Mouse (Mus musculus): ENCODE data around the gene Zc3h12d. TPM values are rescaled to one million over a fixed set of nuclear protein-coding genes. Genes with fewer than 3 reads are reported as not detected.

Zc3h12d gene
- total and polyA plus RNA-seq, 2 experiments from 2014 or later, result 0.16 to 0.20 TPM

- H3K4me1 ChIP-seq (ENCODE audit: insufficient read depth, low read length), result no peaks in the 10 kb centered on the region
- no peak for ATAC-seq (ENCODE audit: low FRiP score)
- no peaks in the 10 kb centered on the region for H3K9me3 ChIP-seq (ENCODE audit: low read length)
- H3K4me3 ChIP-seq (ENCODE audit: low read depth, low read length), result no peak overlapping the region
- no peak overlapping the region for H3K9ac ChIP-seq (replicated peaks; ENCODE audit: low read length, poor library complexity, severe bottlenecking)
- no peaks in the 10 kb centered on the region for H3K27me3 ChIP-seq (ENCODE audit: insufficient read depth, low read length)
- no peak overlapping the region for H3K4me2 ChIP-seq (ENCODE audit: low read depth, low read length, poor library complexity, severe bottlenecking)
- no peak overlapping the region for H3K27ac ChIP-seq (ENCODE audit: low read depth, low read length)
- DNase-seq (ENCODE audit: low spot score), result no peak
- no peak for TF ChIP-seq CTCF (IDR thresholded peaks at IDR 0.05)
- peaks cover 56% of the 10 kb centered on the region for H3K36me3 ChIP-seq (ENCODE audit: insufficient read depth, low read length)
- WGBS, result 95% methylated on average over 2 of the region's 2 CpGs
These were observed 29.6 kb upstream of the Zc3h12d start for GRCm38 (mm10) chr10:7802519-7803140.

GRCm38 (mm10) chr10:7809937-7810336, 22.3 kb upstream of the Zc3h12d start:
- Histone ChIP-seq H3K4me3 (ENCODE audit: low read depth, low read length) (no peak overlapping the region), H3K9ac (replicated peaks; ENCODE audit: low read length, poor library complexity, severe bottlenecking) (no peak overlapping the region), H3K36me3 (ENCODE audit: insufficient read depth, low read length) (peaks cover 38% of the 10 kb centered on the region), H3K4me2 (ENCODE audit: low read depth, low read length, poor library complexity, severe bottlenecking) (no peak overlapping the region), H3K27ac (ENCODE audit: low read depth, low read length) (no peak overlapping the region), H3K9me3 (ENCODE audit: low read length) (no peaks in the 10 kb centered on the region), H3K27me3 (ENCODE audit: insufficient read depth, low read length) (no peaks in the 10 kb centered on the region), H3K4me1 (ENCODE audit: insufficient read depth, low read length) (no peaks in the 10 kb centered on the region)
- ATAC-seq (ENCODE audit: low FRiP score), result no peak
- peak; percentile 84 for TF ChIP-seq CTCF (IDR thresholded peaks at IDR 0.05)
- DNase-seq (ENCODE audit: low spot score), result peak; percentile 70
- 43% methylated on average over 2 of the region's 2 CpGs for WGBS

GRCm38 (mm10) chr10:7816476-7816875, 15.8 kb upstream of the Zc3h12d start:
- DNase-seq (ENCODE audit: low spot score) (no peak), ATAC-seq (ENCODE audit: low FRiP score) (no peak)
- Histone ChIP-seq H3K9ac (replicated peaks; ENCODE audit: low read length, poor library complexity, severe bottlenecking) (no peak overlapping the region), H3K4me2 (ENCODE audit: low read depth, low read length, poor library complexity, severe bottlenecking) (no peak overlapping the region), H3K4me3 (ENCODE audit: low read depth, low read length) (no peak overlapping the region), H3K36me3 (ENCODE audit: insufficient read depth, low read length) (peaks cover 32% of the 10 kb centered on the region), H3K27ac (ENCODE audit: low read depth, low read length) (no peak overlapping the region), H3K27me3 (ENCODE audit: insufficient read depth, low read length) (no peaks in the 10 kb centered on the region), H3K4me1 (ENCODE audit: insufficient read depth, low read length) (no peaks in the 10 kb centered on the region), H3K9me3 (ENCODE audit: low read length) (no peaks in the 10 kb centered on the region)
- no peak for TF ChIP-seq CTCF (IDR thresholded peaks at IDR 0.05)
- WGBS, result 94% methylated on average over 2 of the region's 2 CpGs

GRCm38 (mm10) chr10:7818676-7819075, 13.6 kb upstream of the Zc3h12d start:
- Histone ChIP-seq H3K27me3 (ENCODE audit: insufficient read depth, low read length) (no peaks in the 10 kb centered on the region), H3K9ac (replicated peaks; ENCODE audit: low read length, poor library complexity, severe bottlenecking) (no peak overlapping the region), H3K4me1 (ENCODE audit: insufficient read depth, low read length) (no peaks in the 10 kb centered on the region), H3K4me2 (ENCODE audit: low read depth, low read length, poor library complexity, severe bottlenecking) (no peak overlapping the region), H3K9me3 (ENCODE audit: low read length) (no peaks in the 10 kb centered on the region), H3K27ac (ENCODE audit: low read depth, low read length) (no peak overlapping the region), H3K36me3 (ENCODE audit: insufficient read depth, low read length) (peaks cover 33% of the 10 kb centered on the region), H3K4me3 (ENCODE audit: low read depth, low read length) (no peak overlapping the region)
- DNase-seq (ENCODE audit: low spot score) (no peak), ATAC-seq (ENCODE audit: low FRiP score) (no peak)
- 94% methylated on average over 4 of the region's 4 CpGs for WGBS
- TF ChIP-seq CTCF (IDR thresholded peaks at IDR 0.05), result no peak

- no peaks in the 10 kb centered on the region for H3K4me1 ChIP-seq (ENCODE audit: insufficient read depth, low read length)
These were observed 13.1 kb upstream of the Zc3h12d start for GRCm38 (mm10) chr10:7819156-7819555.

GRCm38 (mm10) chr10:7819603-7820002, 12.7 kb upstream of the Zc3h12d start:
- Histone ChIP-seq H3K27me3 (ENCODE audit: insufficient read depth, low read length) (no peaks in the 10 kb centered on the region), H3K9me3 (ENCODE audit: low read length) (no peaks in the 10 kb centered on the region), H3K36me3 (ENCODE audit: insufficient read depth, low read length) (peaks cover 29% of the 10 kb centered on the region), H3K9ac (replicated peaks; ENCODE audit: low read length, poor library complexity, severe bottlenecking) (no peak overlapping the region), H3K4me1 (ENCODE audit: insufficient read depth, low read length) (no peaks in the 10 kb centered on the region), H3K4me3 (ENCODE audit: low read depth, low read length) (no peak overlapping the region), H3K27ac (ENCODE audit: low read depth, low read length) (no peak overlapping the region), H3K4me2 (ENCODE audit: low read depth, low read length, poor library complexity, severe bottlenecking) (no peak overlapping the region)
- ATAC-seq (ENCODE audit: low FRiP score) (no peak), DNase-seq (ENCODE audit: low spot score) (no peak)
- WGBS, result 93% methylated on average over 4 of the region's 4 CpGs
- no peak for TF ChIP-seq CTCF (IDR thresholded peaks at IDR 0.05)

More at GRCm38 (mm10) chr10:7819156-7819555, 13.1 kb upstream of the Zc3h12d start:
- ATAC-seq (ENCODE audit: low FRiP score) (no peak), DNase-seq (ENCODE audit: low spot score) (no peak)
- Histone ChIP-seq H3K4me3 (ENCODE audit: low read depth, low read length) (no peak overlapping the region), H3K9me3 (ENCODE audit: low read length) (no peaks in the 10 kb centered on the region), H3K36me3 (ENCODE audit: insufficient read depth, low read length) (peaks cover 33% of the 10 kb centered on the region), H3K27me3 (ENCODE audit: insufficient read depth, low read length) (no peaks in the 10 kb centered on the region), H3K27ac (ENCODE audit: low read depth, low read length) (no peak overlapping the region), H3K9ac (replicated peaks; ENCODE audit: low read length, poor library complexity, severe bottlenecking) (no peak overlapping the region), H3K4me2 (ENCODE audit: low read depth, low read length, poor library complexity, severe bottlenecking) (no peak overlapping the region)
- no peak for TF ChIP-seq CTCF (IDR thresholded peaks at IDR 0.05)
- 92% methylated on average over 4 of the region's 4 CpGs for WGBS

All from midbrain, postnatal 0 days (tissue).